Mouse (Mus musculus): Measurements from ENCODE around the gene Zdhhc24. TPM values are rescaled to one million over a fixed set of nuclear protein-coding genes. Genes with fewer than 3 reads are reported as not detected.

The Zdhhc24 gene
- polyA plus RNA-seq (2012): 2.1 and 2.3 TPM in 2 replicates

DNA sequence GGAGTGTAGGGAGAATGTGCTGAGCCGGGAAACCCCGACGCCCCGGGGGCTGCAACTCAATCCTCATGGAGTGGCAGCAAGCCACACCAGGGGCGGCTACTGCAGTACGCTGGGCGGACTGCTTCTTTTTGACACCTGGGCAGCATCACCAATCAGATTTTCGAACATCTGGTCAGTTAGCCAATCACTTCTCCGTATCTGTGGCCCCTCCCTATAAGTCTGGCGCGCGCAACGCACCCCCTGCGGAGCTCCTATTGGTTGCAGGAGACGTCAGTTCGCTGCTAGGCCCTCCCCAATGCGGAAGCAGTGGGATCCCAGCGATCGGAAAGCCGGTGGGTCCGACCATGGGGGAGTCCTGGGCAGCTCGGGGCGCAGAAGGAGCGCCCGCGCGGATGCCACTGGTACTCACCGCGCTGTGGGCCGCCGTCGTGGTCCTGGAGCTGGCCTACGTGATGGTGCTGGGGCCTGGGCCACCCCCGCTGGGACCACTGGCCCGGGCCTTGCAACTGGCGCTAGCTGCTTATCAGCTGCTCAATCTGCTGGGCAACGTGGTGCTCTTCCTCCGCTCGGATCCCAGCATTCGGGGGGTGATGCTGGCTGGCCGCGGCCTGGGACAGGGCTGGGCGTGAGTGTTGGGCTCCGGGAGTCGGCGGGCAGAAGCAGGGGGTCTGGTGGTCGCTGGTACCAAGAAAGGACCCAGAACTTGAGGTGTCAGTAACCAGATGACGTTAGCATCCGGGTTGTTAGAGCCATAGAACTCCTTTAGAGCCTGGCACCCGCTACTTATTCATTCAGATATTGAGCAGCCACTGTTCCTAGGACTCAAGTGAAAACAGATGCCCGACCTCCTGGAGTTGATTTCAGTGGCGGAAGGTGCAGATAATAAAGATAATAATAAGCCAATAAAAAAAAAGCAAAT, at the start of gene Zdhhc24:
Gene Zdhhc24 (plus strand): TSS at position 264 of the 919 bp plus-strand sequence.

DNA sequence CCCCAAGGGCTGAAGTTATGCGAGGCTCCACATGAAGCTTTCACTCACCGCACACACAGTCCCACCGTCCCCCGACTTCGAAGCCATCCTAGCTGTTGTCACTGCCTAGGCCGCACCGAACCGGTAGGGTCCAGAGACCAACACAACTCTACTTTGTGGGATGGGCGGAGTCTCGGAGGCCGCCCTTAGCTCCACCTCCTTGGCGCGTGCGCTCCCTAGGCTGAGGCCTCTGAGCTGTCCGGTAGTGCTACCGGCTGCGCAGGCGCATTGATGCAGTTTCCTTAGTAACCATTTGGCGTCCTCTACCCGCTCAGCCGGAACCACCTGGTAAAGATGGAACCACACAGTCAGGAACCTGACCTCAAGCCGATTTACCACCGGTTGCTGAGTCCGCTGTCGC, 39.3 kb upstream of the Zdhhc24 start, which contains the start of the genes Ccs and Ccdc87:
Gene Ccs (minus strand): TSS at position 184 of the 400 bp plus-strand sequence.
Gene Ccdc87 (plus strand): TSS at position 218 of the 400 bp plus-strand sequence.

DNA sequence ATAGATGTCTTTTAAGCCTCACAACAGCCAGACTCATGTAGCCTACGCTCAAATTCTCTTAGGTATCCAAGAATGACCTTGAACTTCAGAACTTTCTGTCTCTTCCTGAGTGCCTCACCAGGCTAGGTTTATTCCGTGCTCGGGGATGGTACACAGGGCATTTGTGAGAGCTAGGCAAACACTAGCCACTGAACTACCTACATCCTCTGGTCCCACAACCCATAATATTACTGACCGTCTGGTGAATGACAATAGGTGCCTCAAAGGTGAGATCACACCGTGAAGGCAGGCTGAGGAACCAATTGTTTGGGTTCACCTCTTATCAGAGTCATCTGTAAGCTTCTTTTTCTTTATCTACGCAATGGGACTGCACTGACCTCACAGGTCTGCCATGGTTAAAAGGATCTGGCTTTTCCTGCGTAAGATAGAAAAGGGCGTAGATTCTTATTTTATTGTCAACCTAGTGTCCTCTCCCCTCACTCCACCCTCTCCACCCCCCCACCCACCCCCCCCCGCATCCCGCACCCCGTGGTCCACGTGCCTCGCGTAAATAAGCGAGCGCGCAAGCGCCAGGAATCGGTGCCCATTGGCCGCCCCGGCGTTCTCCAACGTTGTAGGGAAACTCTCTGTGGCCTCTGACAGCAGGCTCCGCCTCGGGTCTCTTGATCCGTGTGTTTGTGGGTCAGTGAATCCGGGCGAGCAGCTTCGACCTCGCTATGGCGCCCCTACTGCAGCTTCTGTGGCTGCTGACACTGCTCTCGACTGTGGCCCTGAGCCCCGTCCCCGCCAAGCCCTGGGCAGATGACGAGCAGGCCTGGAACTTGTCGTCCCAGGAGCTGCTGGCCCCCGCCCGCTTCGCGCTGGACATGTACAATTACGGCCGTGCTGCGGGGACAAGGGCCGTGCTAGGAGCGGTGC, 23.7 kb upstream of the Zdhhc24 start, which contains the start of gene Ctsf:
Gene Ctsf (plus strand): TSS at position 579 of the 918 bp plus-strand sequence.

DNA sequence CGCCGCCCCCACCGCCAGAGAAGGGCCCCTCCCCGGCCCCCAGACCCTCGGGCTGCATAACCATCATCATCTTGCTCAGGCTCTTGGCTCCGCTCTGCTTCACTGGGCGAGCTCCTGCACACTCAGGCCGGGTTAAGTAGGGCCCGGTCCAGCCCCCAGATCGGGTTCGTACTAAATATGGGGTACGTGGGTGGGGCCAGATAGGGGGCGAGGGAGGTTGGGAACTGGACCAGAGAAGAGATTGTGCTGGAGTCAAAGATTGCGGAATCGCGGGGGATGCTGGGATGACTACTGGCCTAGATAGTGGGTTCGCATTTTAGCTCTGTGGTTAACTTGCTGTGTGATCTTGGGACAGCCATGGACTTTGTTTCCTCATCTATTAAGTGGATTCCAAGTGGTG, 683 bp upstream of the Zdhhc24 start, which contains the start of gene Actn3:
Gene Actn3 (minus strand): TSS at position 125 of the 400 bp plus-strand sequence.

DNA sequence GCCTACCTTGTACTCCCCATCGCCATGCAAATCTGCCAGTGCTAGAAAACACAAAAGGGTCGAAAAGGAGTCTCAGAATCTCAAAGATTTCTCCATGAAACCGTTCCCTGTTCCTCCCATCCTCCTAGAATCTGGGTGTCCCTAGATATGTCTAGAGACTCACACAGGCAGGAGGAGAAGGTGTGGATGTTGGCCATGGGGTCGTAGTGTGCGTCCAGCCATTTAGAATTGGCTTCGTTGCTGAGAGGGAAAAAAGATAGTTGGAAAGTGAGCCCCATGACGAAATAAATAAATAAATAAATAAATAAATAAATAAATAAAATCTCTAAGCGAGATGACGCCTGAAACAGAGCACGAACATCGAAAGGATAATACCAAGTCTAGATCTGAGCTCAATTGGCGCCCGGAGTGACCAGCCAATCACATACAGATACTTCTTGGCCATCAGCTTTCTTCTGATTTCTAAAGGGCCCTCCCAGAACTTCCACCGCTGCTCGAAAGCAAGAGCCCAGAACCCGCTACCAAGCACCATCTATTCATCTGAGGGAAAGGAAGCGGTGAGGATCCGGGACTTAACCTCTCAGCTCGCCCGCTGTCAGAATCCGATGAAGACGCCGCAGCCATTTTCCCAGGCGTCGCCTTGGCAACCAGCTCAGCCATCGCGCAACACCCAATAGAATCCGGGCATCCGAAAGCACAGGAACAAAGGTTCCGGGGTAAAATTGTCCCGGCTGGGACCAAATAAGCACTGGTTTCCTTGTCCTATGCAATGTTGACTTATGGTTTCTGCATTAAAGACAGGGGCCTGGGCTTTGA, 27.7 kb downstream of the Zdhhc24 start, which contains the start of gene Bbs1:
Gene Bbs1 (minus strand): TSS at position 650 of the 816 bp plus-strand sequence.

DNA sequence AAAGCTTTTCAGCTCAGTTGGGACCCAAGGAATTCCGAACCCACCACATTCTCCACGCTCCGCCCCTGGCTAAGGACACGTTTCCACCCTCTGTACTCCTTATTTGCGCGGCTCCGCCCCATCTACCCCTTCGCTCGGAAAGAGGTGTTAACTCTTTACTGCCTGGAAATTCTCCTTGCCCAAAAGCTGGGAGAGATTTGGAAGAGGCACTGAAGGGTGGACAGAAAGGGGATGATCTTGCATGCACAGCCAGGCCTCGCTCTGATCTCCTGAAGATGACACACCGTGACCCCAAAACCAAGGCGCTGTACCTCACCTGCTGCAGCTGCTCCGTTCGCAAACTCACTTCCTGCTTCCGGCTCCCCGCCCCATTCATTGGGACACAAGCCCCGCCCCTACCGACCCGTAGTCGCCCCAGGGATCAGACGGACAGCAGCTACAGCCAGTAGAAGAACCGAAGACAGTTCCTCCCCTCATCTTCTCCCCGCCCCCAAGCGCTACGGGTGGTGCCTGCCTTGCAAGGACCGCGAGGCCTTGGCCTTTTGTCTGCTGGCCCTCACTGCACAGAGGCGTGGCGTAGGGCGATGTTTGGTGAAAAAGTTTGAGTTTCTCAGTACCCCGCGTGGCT, 49.5 kb downstream of the Zdhhc24 start, which contains the start of gene Dpp3:
Gene Dpp3 (minus strand): TSS at position 384 of the 628 bp plus-strand sequence.

Other genes with a start within 250 kb of the Zdhhc24 start
- gene Gm960, start 180.0 kb upstream of the Zdhhc24 start, polyA plus RNA-seq (2012): 0.34 TPM in 1 of 2 replicates, not detected in the other
- gene Sptbn2, start 167.5 kb upstream of the Zdhhc24 start, polyA plus RNA-seq (2012): 0.02 and 0.06 TPM in 2 replicates
- 11.2 and 13.4 TPM in 2 replicates for gene Rbm4b, start 122.2 kb upstream of the Zdhhc24 start, polyA plus RNA-seq (2012)
- gene Rbm4, start 84.8 kb upstream of the Zdhhc24 start, polyA plus RNA-seq (2012): 15.6 and 16.8 TPM in 2 replicates
- 0.68 and 1.4 TPM in 2 replicates for gene Gm21992, start 67.1 kb upstream of the Zdhhc24 start, polyA plus RNA-seq (2012)
- 37.4 and 39.1 TPM in 2 replicates for gene Rbm14, start 67.0 kb upstream of the Zdhhc24 start, polyA plus RNA-seq (2012)
- 59.4 and 60.0 TPM in 2 replicates for gene Ccs, start 39.3 kb upstream of the Zdhhc24 start, polyA plus RNA-seq (2012)
- not detected in 2 replicates for gene Ccdc87, start 39.3 kb upstream of the Zdhhc24 start, polyA plus RNA-seq (2012)
- gene Ctsf, start 23.5 kb upstream of the Zdhhc24 start, polyA plus RNA-seq (2012): 7.5 and 11.2 TPM in 2 replicates
- 0.37 and 1.0 TPM in 2 replicates for gene Actn3, start 759 bp upstream of the Zdhhc24 start, polyA plus RNA-seq (2012)
- gene Bbs1, start 28.0 kb downstream of the Zdhhc24 start, polyA plus RNA-seq (2012): 2.1 and 3.6 TPM in 2 replicates
- gene Dpp3, start 49.6 kb downstream of the Zdhhc24 start, polyA plus RNA-seq (2012): 66.2 and 71.5 TPM in 2 replicates
- gene Peli3, start 64.5 kb downstream of the Zdhhc24 start, polyA plus RNA-seq (2012): 0.10 and 0.22 TPM in 2 replicates
- gene Mrpl11, start 83.5 kb downstream of the Zdhhc24 start, polyA plus RNA-seq (2012): 58.4 and 60.2 TPM in 2 replicates
- 0.10 and 0.12 TPM in 2 replicates for gene Npas4, start 111.6 kb downstream of the Zdhhc24 start, polyA plus RNA-seq (2012)
- 4.3 and 5.5 TPM in 2 replicates for gene Slc29a2, start 145.2 kb downstream of the Zdhhc24 start, polyA plus RNA-seq (2012)
- gene B4gat1, start 160.2 kb downstream of the Zdhhc24 start, polyA plus RNA-seq (2012): 6.1 and 9.4 TPM in 2 replicates
- 0.13 and 1.3 TPM in 2 replicates for gene AC124502.3, start 160.2 kb downstream of the Zdhhc24 start, polyA plus RNA-seq (2012)
- gene Brms1, start 162.7 kb downstream of the Zdhhc24 start, polyA plus RNA-seq (2012): 94.5 and 120 TPM in 2 replicates
- gene Rin1, start 171.8 kb downstream of the Zdhhc24 start, polyA plus RNA-seq (2012): 1.2 and 1.8 TPM in 2 replicates
- 0.77 and 1.7 TPM in 2 replicates for gene Cd248, start 189.4 kb downstream of the Zdhhc24 start, polyA plus RNA-seq (2012)
- gene Tmem151a, start 206.9 kb downstream of the Zdhhc24 start, polyA plus RNA-seq (2012): 0.29 and 1.6 TPM in 2 replicates
- gene Yif1a, start 209.9 kb downstream of the Zdhhc24 start, polyA plus RNA-seq (2012): 17.5 and 18.7 TPM in 2 replicates
- 3.6 and 6.3 TPM in 2 replicates for gene Cnih2, start 219.9 kb downstream of the Zdhhc24 start, polyA plus RNA-seq (2012)
- gene Rab1b, start 228.4 kb downstream of the Zdhhc24 start, polyA plus RNA-seq (2012): 262 and 300 TPM in 2 replicates
- gene Klc2, start 239.9 kb downstream of the Zdhhc24 start, polyA plus RNA-seq (2012): 22.7 and 28.8 TPM in 2 replicates